Mouse (Mus musculus) heart, postnatal 14 days (tissue): ENCODE results near the gene Layn. TPM values are rescaled to one million over a fixed set of nuclear protein-coding genes. Genes with fewer than 3 reads are reported as not detected.
A peak's percentile ranks its signal among the peaks of the same experiment; 100 is the strongest.

Experiments used
- DNase-seq, 2 experiments: peaks; one replicate each; pipeline ENCODE4 v3.0.0; 2021 to 2022
- intact Hi-C: fragments of 180-260 bp; cut with DNase I; formaldehyde crosslinking; loops from one replicate; pipeline ENCODE4 v1.15.1; 2025
- long read RNA-seq, 2 experiments: library from polyadenylated mRNA; stranded (forward); transcript quantifications; one replicate each; pipeline ENCODE4 v2.0.0; 2021
- total RNA-seq, 2 experiments: library from RNA; stranded (reverse); gene quantifications; 2 replicates each; pipeline ENCODE4 v1.2.3; 2021

Layn gene
- 1 to 10 TPM; 8.8 to 9.7 TPM for total RNA-seq
- long read RNA-seq, experiment 1, partial matches to known transcripts = 0 of 6 reads
- long read RNA-seq, experiment 1, other reads (novel, unspliced or antisense) = 5 of 6 reads
- long read RNA-seq, experiment 2, partial matches to known transcripts = 0 of 9 reads
- long read RNA-seq, experiment 2, other reads (novel, unspliced or antisense) = 6 of 9 reads

- DNase-seq = peak; percentile 89 to 90
- intact Hi-C loops = no loop called here
Observed at GRCm38 (mm10) chr9:51076979-51077315, at the start of gene Layn. TSS of gene Layn (minus strand) at chr9:51077094.

- intact Hi-C loops = no loop called here
- DNase-seq = no peak
Observed at GRCm38 (mm10) chr9:51114767-51115166, 37.9 kb upstream of the Layn start.

GRCm38 (mm10) chr9:51105751-51106150 is 28.9 kb upstream of the Layn start:
- intact Hi-C loops = no loop called here
- DNase-seq = no peak

GRCm38 (mm10) chr9:51103808-51104514 is 27.1 kb upstream of the Layn start:
- intact Hi-C loops = no loop called here
- DNase-seq = peak; percentile 23 to 49

GRCm38 (mm10) chr9:51102963-51103807 is 26.3 kb upstream of the Layn start:
- DNase-seq = peak; percentile 44 to 58
- intact Hi-C loops = no loop called here

GRCm38 (mm10) chr9:51101756-51102425 is 25.0 kb upstream of the Layn start, which contains the start of gene 4833427G06Rik:
TSS of gene 4833427G06Rik (minus strand) at chr9:51102078.
- peak; percentile 37 to 47 for DNase-seq
- intact Hi-C loops = no loop called here

- no peak for DNase-seq
- intact Hi-C loops = no loop called here
Observed at GRCm38 (mm10) chr9:51096306-51096705, 19.4 kb upstream of the Layn start.

GRCm38 (mm10) chr9:51093697-51094096 is 16.8 kb upstream of the Layn start:
- intact Hi-C loops = no loop called here
- DNase-seq = no peak

- intact Hi-C loops = no loop called here
- DNase-seq = no peak
Observed at GRCm38 (mm10) chr9:51081614-51082013, 4.7 kb upstream of the Layn start.

GRCm38 (mm10) chr9:51076300-51076978 is 455 bp downstream of the Layn start:
- intact Hi-C loops = no loop called here
- peak; percentile 23 to 24 for DNase-seq

- intact Hi-C loops = no loop called here
- peak; percentile 22 to 40 for DNase-seq
Observed at GRCm38 (mm10) chr9:51075780-51076179, 1.1 kb downstream of the Layn start.

- DNase-seq = no peak
- intact Hi-C loops = no loop called here
Observed at GRCm38 (mm10) chr9:51070801-51071200, 6.1 kb downstream of the Layn start.

GRCm38 (mm10) chr9:51068202-51068601 is 8.7 kb downstream of the Layn start:
- DNase-seq = no peak

GRCm38 (mm10) chr9:51060601-51061000 is 16.3 kb downstream of the Layn start, which contains the start of gene Btg4:
TSS of gene Btg4 (plus strand) at chr9:51060901.
- intact Hi-C loops = no loop called here
- no peak for DNase-seq

More at GRCm38 (mm10) chr9:51068202-51068601, 8.7 kb downstream of the Layn start:
- intact Hi-C loops = no loop called here

- no peak for DNase-seq
- intact Hi-C loops = no loop called here
Observed at GRCm38 (mm10) chr9:51058951-51059521, 17.9 kb downstream of the Layn start.

- intact Hi-C loops = no loop called here
- DNase-seq = no peak
Observed at GRCm38 (mm10) chr9:51056360-51057324, 20.3 kb downstream of the Layn start.

- intact Hi-C loops = loop anchor here (1.0 kb wide), 1 partner anchor 203 kb away; no protein-coding TSS in a partner anchor
- peak in 1 of 2 experiments; percentile 19 for DNase-seq
Observed at GRCm38 (mm10) chr9:51052180-51052579, 24.7 kb downstream of the Layn start.

GRCm38 (mm10) chr9:51042136-51042535 is 34.8 kb downstream of the Layn start:
- intact Hi-C loops = no loop called here
- no peak for DNase-seq
